Mouse (Mus musculus) embryo, embryonic 10 days (tissue): ENCODE results near the gene D11Wsu47e.
A peak's percentile ranks its signal among the peaks of the same experiment; 100 is the strongest.

Experiments
- DNase-seq: peaks from one replicate; pipeline ENCODE4 v3.0.0-alpha.2; 2015; ENCODE audit warnings: low spot score

Gene D11Wsu47e

DNA sequence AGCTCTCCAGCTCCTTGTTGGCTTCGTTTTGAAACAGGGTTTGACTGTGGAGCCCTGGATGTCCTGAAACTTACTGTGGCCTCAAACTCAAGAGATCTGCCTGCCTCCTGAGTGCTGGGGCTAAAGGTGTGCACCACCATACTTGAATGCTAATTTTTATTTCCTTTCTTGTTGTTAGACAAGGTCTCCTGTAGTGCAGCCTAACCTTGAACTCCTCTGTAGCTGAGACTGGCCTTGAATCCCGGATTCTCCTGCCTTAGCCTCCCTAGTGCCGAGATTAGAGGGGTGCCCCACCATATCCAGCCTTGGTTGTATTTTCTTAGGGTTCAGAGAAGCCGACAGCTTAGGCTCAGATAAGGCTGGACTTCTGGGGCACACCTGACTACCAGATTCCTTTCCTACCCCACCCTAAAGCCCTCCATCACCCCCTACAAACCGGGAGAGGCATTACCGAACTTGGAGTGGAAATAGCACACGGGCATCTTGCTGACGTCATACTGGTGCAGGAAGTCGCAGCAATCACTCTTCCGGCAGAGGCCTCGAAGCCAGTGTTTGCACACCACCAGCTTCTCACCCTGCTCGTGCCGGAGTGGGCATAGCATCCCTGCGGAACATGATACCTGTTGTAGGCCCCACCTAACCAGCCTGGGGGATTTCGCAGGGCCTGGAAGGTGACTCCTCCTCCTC, 21.9 kb downstream of the D11Wsu47e start:
- no peak for DNase-seq

DNA sequence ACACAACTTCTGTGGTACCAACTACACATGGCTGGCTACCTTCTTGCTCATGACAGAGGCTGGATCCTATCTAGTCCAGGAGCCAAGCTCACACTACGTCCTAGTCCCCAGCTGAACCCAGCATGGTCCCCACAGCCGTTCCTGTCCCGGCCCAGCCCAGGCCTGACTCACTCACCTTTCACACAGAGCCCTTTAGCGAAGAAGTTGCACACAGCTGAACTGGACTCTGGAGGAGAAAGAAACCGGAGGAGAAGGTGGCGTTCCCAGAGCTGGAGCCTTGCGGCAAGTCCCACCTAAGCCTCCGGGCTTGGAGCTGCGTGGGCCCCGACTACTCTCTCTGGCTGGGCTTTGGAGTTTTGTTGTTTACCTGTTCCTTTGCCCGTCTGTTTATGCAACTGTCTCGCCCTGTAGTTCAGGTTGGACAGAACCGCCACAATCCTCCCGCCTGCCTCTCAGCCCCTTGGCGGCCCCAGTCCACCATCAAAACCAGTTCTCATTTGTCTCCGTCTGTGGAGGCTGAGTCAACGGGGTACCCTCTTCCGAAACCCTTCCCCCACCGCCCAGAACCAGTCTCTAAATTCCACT, 24.5 kb downstream of the D11Wsu47e start:
- DNase-seq: no peak

DNA sequence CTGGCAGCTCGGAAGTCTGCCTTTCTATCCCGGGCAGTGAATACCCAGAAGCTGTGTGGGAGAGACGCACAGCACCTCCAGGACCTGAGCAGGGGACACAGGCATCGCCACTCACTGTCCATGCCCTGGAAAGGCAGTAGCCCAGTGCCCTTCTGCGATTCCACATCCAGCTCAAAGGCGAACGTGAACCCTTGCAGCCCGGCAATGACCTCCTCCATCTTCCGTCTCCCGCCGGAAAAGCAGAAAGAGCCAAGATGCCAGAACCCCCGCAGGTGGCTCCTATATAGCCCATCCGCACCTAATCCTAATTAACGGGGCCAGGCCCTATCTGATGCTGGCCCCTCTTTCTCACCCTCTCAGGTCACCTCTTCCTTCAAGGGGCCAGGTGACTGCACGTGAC, 25.1 kb downstream of the D11Wsu47e start:
- DNase-seq: peak; percentile 49

DNA sequence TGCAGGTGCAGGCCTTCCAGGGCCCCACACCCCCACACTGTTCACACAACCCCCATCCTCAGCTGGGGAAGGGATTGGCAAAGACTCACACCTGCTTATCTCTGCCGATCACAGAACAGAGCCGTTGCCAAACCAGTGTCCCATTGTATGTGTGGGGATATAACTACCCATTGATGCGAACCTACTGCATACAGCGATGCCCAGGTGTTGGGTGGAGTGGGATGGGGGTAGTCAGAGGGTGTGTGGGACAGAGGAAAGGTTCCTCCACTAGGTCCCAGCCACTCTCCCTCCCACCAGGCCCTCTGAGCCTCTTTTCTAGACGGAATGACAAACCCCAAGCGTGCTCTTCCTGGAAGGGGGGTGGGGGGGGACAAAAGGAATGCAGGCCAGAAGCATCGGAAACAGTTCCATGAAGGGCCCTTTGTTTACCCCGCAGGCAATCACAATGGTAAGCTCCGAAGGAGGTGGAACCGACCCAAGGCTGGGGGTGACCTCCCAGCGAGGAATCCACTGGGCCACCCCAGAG, 25.6 kb downstream of the D11Wsu47e start, which contains the start of gene Cpsf4l:
TSS of gene Cpsf4l (minus strand) at position 287 of the 526 bp plus-strand sequence.
- DNase-seq: peak; percentile 54

DNA sequence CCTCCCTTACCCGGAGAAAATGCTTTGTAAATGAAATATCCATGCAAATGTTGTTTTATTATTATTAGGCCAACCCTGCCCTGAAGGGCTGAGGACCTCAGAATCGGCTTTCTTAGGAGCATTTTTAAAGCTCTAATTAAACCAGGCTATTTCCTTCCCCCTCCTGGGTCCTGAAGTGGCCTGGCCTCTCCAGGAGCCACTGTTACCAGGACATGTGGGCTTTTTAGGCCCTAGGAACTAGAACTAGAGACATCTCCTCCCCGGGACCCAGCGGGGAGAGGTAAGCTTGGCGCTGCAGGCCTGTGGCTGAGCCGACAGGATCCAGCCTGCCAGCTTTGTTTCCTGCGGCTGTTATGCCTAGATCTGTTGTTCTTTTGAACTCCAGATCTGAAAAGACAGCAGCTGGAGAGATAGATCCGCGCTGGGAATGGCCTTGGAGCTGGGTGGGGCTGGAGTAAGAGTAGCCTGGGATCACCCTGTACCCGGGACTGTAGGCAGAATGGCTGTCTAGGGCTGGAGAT, 26.1 kb downstream of the D11Wsu47e start:
- peak; percentile 60 for DNase-seq

DNA sequence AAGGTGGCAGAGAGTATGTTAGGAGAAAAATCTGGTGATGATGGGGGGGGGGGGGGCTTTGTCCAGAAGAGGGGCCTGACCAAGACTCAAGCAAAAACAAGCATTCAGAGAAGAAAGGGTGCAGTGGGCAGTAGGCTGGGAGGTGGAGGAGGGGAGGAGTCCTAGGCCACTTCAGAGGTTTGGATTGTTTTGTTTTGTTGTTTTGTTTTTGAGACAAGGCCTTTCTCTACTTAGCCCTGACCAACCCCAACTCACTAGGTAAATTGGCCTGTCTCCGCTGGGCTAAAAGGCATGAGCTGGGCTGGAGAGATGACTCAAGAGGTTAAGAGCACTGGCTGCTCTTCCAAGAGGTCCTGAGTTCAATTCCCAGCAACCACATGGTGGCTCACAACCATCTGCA, 26.8 kb downstream of the D11Wsu47e start:
- DNase-seq: no peak

DNA sequence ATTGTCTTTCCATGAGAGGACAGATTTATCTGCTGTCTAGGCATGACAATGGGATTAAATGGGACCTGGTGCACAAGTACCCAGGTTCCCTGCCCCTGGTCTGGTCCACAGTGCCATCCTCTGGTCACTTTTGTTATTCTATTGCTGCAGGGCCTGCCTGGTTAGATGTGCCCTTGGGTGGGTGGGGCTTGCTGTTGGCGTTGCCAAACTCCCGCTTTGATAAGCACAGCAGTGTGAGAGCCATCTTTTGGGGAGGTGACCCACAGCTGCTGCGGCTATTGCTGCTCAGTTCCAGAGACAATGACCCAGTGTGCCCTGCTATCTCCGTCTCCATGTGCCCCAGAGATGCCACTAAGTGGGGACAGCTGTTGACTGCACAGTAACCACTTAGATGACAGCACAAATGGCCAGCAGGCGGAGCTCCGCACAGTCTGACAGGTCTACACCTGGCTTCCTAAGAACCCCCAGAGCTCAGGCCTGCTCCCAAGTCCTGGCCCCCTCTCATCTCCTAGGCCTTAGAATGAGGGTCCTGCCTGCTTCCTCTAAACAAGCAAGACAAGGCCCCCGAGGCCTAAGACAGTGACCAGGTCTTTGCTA, 31.0 kb downstream of the D11Wsu47e start:
- no peak for DNase-seq

DNA sequence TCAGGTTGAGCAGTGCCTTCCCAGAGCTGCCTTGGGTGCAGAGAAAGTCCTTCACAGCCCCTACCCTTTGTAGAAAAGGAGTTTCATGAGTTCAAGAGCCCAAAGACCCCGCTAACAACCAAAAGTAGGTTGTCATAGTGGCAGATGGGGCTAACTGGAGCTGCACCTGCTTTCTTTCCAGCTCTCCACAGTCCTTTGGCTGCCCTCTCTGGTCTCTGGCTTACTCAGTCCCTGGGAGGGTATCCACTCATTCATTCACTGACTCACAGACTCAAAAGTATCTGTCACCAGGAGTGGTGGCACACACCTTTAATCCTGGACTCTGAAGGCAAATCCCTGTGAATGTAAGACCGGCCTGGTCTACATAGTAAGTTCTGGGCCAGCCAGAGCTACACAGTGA, 31.9 kb downstream of the D11Wsu47e start:
- no peak for DNase-seq

DNA sequence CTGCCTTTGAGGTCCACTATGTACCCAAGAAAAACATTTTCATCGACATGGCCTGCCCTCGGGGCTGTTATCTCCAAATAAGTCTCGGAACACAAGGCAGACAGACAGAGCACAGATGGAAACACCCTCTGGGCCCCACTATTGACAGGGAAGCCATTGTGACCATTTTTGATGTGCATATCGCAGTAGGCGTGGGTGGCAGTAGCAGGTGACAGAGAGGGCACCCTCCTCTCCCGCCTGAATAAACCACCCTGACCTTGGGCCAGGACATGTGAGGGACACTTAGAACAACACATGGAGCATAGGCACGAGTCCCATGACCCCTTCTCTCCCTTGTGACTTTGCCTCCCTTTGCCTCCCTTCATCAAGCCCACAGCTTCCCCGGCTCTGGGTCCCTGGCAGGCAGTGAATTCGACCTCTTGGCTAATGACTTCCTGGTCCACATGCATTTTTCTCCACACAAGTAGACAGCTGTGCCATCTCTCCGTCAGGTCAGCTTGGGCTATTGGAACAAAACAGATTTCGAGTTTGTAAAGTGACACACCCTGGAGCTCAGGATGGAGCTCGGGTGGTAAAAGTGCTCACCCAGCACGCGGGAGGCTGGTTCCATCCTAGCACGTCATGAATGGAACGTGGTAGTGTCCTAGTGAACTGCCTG, 33.7 kb downstream of the D11Wsu47e start:
- DNase-seq: peak; percentile 40

DNA sequence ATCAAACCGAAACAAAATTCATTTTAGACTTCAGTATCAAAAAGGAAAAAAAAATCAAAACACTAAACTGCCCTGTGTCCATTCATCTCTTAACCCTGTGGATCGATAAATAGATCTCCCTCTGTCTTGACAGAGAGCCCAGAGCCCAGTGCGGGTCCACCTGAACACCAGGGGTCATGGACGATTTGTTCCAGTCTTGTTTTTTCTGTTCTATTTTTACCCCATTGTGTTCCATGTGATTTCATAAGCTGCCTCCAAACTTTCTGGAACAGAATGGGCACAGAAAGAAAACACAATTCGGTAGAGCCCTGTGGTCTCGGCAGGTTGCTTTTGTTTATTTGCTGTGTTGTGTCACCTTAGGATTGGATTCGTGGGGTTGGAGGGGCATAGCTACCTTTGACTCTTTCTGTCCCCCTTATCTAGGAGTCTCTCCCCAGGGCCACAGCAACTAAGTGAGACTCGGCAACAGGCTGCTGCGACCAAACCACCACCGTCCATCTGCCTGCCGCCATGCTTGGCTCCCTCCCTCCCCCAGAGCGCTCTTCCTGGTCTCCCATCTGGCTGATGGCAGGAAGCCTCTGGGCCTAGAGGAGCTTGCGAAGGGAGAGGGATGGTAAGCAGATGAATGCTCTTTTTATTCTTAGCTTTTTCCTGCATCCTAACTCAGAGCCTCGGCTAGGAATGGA, 38.3 kb downstream of the D11Wsu47e start:
- DNase-seq: no peak

DNA sequence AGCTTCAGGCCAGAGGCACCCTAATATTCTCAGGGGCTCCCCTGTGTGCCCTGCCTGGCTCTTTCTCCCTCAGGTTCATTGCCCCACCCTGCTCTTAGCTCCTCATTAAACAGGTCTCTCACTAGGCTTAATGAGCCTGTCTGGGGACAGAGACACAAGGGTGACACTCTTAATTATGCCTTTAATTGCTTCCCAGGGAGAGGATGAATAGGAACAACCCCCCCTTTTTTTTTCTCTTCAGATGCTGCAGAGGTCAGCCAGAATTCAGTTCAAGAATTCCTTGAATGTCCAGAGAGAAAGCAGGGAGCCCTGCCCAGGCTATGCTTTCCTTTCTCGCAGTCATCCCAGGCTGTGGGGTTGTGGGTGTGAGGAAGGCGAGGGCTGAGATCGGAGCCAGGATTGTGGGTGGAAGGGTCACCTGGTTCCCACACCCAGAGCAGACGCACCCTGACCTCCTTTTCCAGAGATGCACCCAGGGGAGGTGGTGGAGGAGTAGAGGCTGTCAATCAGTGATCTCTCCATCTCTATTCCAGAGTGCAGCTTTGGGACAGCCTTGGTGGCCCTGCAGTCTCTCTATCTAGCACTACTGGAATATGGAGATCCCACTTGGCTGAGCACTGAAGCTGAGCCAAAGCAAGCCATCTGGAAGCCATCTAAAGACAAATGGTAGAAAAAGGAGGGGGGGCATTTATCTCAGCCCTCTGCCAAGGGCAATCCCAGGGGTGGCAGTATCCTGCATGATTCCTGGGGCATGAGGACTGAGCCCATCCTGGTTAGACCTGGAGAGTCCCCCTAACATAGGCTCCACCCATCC, 41.2 kb downstream of the D11Wsu47e start:
- DNase-seq: no peak

DNA sequence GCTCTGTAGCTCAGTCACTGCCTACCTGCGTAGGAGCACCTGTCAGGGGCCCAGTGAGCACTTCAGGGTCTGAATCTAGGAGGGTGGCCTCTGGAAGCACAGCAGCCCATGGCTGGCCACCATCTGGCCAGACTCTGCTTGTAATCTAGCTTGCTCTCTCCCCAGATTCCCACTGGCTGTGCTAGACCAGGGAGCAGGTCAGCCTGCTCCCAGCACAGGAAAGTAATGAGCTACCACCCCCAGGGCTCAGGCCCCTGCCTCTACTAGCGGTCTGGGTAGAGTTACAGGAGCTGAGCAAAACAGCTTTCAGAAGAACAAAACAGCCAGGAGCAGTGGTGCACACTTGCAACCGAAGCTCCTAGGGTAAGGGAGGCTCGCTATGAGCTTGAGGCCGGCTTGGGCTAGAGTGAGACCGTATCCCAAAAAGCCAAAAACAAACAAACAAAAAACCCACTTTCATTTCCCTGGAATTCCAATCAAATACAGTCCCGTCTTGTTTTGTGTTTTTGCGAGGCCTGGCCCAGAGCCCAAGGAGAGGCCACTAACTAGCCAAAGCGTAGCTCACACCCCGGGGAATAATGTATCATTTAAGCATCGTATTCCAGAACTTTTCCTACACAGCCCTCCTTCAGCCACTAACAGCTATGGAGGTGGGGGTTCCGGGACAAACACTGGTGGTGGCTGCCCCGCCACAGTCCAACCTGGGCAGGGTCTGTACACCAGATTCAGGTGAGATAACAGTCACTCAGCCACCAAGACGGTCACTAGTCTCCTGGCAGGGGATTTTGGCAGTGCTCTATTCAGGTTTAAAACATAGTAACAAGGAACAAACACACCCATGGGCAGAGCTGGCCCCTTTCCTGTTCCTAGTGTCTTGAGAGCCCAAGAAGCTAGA, 43.0 kb downstream of the D11Wsu47e start:
- DNase-seq: no peak

DNA sequence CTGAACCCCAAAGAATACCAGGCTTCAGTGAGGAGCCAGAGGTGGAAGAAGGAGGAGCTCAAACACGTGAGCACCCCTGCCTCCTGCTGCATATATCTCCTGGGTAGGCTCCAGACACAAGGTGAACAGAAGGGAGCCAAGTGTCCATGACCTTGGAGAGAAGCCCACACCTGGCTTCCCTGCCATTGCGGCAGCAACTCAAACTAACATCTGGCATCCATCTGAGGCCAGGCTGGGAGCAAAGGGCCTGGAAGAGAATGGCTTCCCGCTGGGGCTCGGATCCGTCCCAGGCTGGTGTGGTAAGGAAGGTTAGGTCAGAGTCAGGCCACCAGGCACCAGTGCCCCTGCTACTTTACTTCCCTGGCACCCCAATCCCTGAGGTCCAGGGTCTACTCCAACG, 43.8 kb downstream of the D11Wsu47e start:
- DNase-seq: peak; percentile 70

DNA sequence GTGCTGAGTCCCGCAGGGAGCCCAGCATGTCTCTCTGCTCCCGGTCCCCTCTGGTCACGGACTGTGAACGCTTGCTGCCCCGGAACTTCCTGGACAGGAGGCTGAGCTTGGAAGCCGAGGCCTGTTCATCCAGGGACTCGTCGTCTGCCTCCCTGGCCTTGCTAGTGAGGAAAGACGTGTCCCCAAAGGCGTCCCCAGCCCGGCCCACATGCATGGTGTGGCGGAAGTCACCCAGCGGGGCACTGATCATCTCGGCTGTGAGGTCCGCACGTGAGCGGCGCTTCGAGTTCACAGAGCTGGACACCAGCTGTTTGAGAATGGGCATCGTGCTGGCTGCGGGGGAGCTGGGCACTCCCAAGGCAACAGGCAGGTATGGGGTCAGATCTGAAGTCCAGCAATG, 45.0 kb downstream of the D11Wsu47e start:
- DNase-seq: no peak

DNA sequence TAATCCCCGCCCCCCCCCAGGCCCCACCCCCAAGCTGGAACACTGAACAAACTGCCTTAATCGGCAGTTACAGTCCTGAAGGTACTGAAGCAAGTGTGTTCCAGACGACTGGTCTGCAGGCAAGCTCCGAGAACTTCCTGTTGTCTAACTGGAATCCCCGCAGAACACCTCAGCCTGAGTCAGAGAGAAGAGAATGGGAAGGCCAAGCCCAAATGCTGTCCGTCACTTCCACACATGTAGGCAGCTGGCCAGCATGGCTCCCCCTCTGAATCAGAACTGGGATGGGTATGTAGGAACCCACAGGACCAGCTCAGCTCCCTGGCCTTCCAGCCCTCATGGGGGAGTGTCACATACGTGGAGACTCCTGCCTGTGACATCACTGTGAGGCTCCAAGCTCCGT, 45.7 kb downstream of the D11Wsu47e start:
- no peak for DNase-seq

DNA sequence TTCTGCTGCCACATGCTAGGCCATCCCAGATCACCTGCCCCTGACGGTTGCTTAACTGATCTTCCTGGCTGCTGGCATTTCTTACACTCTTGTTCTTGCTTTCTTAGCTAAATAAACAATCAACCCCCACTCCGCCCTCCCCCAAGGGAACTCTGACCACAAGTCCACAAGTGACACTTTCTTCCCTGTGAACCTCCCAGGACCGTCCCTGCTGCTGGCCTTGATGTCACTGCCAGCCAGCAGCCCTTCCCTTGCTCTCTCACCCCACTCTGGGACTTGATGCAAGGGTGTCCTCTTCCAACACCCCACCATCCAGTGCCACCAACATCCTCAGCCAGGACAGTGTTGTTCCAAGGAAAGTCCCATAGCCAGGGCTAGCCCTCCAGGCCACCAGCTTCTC, 46.7 kb downstream of the D11Wsu47e start:
- no peak for DNase-seq

DNA sequence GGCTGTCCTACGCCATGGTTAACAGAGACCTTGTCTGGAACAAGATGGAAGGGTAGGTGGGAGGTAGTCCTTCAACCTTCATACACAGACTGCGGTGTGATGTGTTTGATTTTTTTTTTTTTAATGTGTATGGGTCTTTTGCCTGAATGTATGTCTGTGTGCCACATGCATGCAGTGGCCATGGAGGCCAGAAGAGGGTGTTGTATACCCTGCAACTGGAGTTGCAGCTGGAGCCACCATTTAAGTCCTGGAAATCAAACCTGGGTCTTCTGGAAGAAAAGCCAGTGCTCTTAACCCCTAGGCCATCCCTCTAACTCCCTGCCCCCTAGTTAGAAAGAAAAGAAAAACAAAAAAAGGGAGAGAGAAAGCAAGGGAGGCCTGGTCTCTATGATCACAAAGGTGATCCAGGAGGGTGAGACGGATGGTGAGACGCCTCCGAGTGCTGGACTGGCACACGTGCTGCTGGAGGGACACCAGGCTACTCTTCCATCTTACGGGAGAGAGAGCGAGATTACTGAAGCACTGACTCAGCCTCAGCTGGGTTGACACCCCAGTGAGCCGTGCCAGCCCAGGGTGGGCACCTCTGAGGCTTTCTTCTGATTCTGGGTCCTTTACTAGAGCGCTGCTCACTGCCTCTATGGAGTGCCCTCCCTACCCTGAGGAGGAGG, 47.9 kb downstream of the D11Wsu47e start:
- no peak for DNase-seq

DNA sequence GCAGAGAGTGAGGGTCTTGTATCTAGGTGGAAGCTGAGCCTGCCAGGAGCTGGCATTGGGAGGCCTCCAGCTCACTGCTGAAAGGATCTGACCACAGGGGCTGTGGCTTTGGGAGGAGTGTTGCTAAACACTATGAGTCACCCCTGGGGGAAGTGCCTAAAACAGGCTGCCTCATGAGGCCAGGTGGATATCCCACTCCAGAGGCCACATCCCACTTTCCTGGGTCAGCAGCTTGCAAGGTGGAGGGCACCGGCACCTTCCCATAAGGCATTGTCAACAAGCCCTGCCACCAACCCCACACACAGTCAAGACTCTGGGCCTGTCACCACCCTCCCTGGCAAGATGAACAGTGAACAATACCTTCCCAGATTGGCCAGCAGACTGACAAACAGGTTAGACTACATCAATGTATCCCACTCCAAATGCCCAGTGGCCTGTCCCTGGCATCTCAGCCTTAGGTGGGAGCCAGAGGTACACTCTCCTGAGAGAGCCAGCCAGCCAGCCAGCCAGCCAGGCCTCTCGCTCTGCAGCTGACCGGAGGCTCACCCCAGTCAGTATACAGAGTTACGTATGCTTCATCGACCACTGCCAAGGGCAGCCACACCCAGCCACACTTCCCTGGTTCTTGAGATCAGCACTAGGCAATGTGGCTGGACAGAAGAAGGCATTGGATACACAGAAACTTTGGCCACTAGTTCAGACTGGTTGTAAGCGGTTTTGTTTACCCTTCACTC, 49.6 kb downstream of the D11Wsu47e start:
- DNase-seq: peak; percentile 47

DNA sequence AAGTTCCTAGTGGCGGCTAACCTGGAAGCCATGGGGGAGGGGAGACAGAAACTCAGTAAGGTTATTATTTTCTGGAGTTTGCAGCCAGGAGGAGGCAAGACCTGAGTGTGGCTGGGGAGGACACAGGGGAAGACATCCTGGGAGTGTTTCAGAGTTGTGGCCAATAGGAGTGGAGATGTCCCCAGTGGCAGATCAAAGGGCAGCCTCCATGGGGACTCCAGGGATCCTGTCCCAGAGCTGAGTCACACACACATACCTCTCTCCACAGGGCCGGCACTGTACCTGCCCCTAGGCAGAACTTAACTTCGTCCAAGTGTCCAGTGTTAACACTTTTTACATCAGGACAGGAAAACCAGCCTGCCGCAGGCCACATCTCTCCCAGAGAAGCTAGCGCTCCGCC, 50.9 kb downstream of the D11Wsu47e start:
- no peak for DNase-seq
